Mouse (Mus musculus): ENCODE results near the gene Atp8a1.

DNA sequence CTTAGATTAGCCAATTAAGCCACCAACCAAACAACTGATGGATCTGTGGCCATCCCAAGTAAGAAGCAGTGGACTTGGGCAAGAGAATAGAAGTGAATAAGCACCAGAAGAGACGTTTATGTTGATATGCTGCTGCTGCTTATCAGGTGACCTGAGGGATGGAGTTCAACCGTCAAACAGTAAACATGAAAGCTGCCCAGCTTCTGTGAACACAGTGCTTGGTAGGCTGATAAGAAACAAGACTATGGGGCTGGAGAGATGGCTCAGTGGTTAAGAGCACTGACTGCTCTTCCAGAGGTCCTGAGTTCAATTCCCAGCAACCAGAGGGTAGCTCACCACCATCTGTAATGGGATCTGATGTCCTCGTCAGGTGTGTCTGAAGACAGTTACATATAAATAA is 168.4 kb downstream of the Atp8a1 start:
- TF ChIP-seq CTCF (IDR thresholded peaks at IDR 0.05; ENCODE audit: control insufficient read depth, insufficient read depth, insufficient replicate concordance, low read depth, low read length) = no peak
- no peak for TF ChIP-seq POLR2A (IDR thresholded peaks at IDR 0.05; ENCODE audit: control insufficient read depth, low read depth, low read length)
